Mouse (Mus musculus) bone marrow, adult 2 months (tissue): ENCODE results near the gene Me1. TPM values are rescaled to one million over a fixed set of nuclear protein-coding genes. Genes with fewer than 3 reads are reported as not detected.

ENCODE experiments used
- H3K27ac ChIP-seq: fragments of 200-500 bp; 2 replicates; pipeline ENCODE4 v1.5.1; 2012; ENCODE audit warnings: low read depth, mild to moderate bottlenecking, control low read depth, inconsistent platforms, low read length; ENCODE audit not compliant: control insufficient read depth, poor library complexity, insufficient read depth
- H3K4me1 ChIP-seq: fragments of 200-500 bp; 2 replicates; pipeline ENCODE4 v1.6.1; 2011; ENCODE audit warnings: low read length; ENCODE audit not compliant: control insufficient read depth, insufficient read depth
- H3K4me3 ChIP-seq: fragments of 200-500 bp; replicated peaks from 2 replicates; pipeline ENCODE3; 2011; ENCODE audit warnings: mild to moderate bottlenecking, low read depth, low read length, control low read depth; ENCODE audit not compliant: control insufficient read depth
- CTCF ChIP-seq: fragments of 200-500 bp; IDR thresholded peaks from 2 replicates; pipeline ENCODE4 v1.5.1; 2011; ENCODE audit warnings: low read length, control low read depth; ENCODE audit not compliant: control insufficient read depth, insufficient read depth
- POLR2A ChIP-seq: fragments of 200-500 bp; IDR thresholded peaks from 2 replicates; pipeline ENCODE4 v1.6.1; 2011; ENCODE audit warnings: low read depth, mild to moderate bottlenecking, control low read depth, low read length, borderline replicate concordance; ENCODE audit not compliant: control insufficient read depth
- WGBS: fragments of 180-500 bp; shearing (Covaris S2); methylation state at CpG from one replicate; pipeline ENCODE4 v1.1.7; 2018; 5-methylcytosine and 5-hydroxymethylcytosine counted together
- polyA plus RNA-seq: library from polyadenylated mRNA; stranded (reverse); fragments of >200 nt; gene quantifications from 2 replicates; pipeline ENCODE4 v1.2.4, GENCODE M21; 2011; ENCODE audit warnings: low replicate concordance; ENCODE audit not compliant: missing spikeins, insufficient read depth, insufficient read length

Me1 gene
- polyA plus RNA-seq, 1 experiment = 3.0 TPM

DNA sequence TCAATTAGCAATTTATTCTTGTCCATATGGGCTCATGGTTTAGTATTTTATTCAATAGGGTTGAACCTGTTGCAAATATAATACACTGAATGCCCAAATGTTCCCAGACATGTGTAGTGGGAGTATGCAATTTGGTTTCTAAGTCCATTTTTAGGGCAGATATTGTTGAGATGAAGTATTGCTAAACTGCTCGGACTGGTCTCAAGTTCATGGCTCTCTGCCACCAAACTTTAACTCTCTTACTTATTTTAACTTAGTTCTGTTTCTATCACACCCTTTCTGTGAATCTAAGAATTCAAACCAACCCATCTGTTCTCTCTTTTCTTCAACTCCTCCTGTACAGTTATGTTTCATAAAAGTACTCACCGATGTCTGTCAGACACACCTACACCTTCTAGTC lies 35.4 kb downstream of the Me1 start:
- 84% methylated on average over 2 of the region's 2 CpGs for WGBS
- Histone ChIP-seq H3K27ac (no peak overlapping the region), H3K4me3 (no peak overlapping the region), H3K4me1 (no peaks in the 10 kb centered on the region)
- no peak for TF ChIP-seq POLR2A
- TF ChIP-seq CTCF = no peak

DNA sequence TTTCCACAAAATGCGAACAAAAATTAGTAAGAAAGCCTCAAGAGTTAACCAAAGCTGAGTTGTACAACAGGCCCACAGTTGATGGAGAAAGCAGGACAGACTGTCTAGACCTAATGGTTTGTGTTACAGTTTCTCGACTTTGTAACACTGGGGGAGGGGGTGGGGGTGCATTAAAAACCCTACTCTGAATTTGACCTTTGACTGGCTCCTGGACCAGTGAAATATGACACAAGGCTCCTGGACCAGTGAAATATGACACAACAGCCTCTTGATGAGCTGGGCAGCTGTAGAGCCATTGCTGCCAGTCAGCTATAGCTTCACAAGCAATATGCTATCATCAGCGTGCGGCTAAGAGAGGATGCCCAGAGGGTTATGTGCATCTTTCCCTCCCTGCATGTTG lies 37.4 kb downstream of the Me1 start:
- WGBS = 83% methylated on average over 4 of the region's 4 CpGs
- H3K4me3 ChIP-seq = no peak overlapping the region
- H3K27ac ChIP-seq = no peak overlapping the region
- H3K4me1 ChIP-seq = no peaks in the 10 kb centered on the region
- TF ChIP-seq CTCF (no peak), POLR2A (no peak)

DNA sequence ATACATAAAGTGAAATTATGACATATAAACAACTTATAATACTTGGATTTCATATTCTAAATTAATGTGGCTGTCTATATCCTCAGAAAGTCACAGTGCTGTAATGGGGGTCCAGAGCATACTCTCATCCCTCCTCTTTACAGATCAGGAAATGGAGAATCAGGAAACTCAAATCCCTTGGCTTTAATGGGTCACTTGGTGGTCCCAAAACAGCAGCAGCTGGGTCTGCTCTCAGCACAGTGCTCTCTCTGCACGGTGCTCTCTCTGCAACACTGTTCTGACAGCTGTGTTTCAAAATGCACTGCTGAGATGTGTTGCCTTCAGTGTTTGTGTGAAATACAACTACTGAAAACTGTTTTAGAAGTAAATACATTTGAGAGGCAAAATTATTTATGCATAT lies 43.6 kb downstream of the Me1 start:
- Histone ChIP-seq H3K27ac (no peak overlapping the region), H3K4me1 (no peaks in the 10 kb centered on the region), H3K4me3 (no peak overlapping the region)
- 76% methylated on average over 1 of the region's 1 CpGs for WGBS
- TF ChIP-seq POLR2A (no peak), CTCF (no peak)

DNA sequence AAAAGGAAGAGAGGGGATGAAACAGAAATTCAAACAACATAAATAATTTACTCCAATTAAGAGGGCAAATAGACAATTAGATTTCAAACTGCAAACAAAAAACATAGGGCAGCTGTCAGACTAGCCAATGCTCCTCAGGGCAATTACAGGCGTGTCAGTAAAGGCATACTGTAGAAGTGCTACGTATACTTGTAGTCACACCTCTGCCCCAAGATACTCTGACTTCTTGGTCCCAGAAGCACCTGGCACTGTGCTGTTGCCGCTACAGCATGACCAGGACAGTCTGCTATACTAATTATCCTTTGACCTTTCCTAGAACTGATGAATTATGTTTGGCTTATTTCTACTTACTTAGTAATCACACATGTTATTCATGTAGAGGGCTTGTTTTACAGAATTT lies 44.5 kb downstream of the Me1 start:
- Histone ChIP-seq H3K4me3 (no peak overlapping the region), H3K27ac (no peak overlapping the region), H3K4me1 (no peaks in the 10 kb centered on the region)
- WGBS = 78% methylated on average over 3 of the region's 3 CpGs
- TF ChIP-seq CTCF (no peak), POLR2A (no peak)

DNA sequence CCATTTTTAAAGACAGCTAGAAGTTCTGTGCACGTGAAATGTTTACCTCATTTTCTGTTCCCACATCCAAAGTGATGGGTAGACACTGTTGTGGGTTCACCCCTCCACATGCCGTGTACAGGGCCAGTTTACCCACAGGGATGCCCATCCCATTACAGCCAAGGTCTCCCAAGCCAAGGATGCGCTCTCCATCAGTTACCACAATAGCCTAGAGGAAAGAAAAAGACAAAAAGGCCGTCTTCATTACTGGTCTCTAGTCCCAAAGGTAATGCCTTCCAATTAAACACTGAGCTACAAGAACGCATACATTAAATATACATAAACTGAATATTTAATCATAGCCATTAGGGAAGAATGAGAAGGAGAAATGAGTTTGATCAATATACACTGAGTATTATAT lies 44.9 kb downstream of the Me1 start:
- Histone ChIP-seq H3K4me1 (no peaks in the 10 kb centered on the region), H3K27ac (no peak overlapping the region), H3K4me3 (no peak overlapping the region)
- 77% methylated on average over 5 of the region's 5 CpGs for WGBS
- TF ChIP-seq POLR2A (no peak), CTCF (no peak)

DNA sequence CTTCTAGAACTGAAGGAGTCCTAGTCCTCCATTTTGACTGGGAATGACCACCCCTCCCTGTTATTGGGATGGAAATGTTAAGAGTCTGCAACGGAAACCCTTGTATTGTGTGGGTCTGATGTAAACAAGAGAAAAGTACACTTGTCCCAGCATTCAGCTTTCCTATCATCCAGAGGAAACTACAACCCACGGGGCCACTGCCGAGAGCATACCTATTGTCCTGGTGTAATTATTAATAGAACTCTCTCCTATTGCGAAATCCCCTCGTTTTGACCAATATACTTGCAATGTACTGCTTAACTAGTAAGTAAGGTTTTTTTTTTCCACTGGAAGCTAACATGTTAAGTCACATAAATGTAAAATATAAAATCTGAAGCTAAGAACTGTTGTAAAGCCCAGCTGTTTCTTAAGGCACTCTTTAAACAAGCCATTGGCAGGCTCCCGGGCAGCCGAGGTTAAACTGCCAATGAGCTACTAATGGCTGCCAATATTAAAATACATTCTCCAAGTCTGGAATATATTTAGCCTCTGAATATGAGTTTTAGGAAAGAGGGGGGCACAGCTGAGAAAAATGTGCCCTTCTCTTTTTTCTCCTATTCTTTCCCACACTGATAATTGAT lies 47.7 kb downstream of the Me1 start:
- H3K27ac ChIP-seq = no peak overlapping the region
- H3K4me3 ChIP-seq = no peak overlapping the region
- TF ChIP-seq CTCF (no peak), POLR2A (no peak)
- no peaks in the 10 kb centered on the region for H3K4me1 ChIP-seq
- WGBS = 56% methylated on average over 7 of the region's 7 CpGs

DNA sequence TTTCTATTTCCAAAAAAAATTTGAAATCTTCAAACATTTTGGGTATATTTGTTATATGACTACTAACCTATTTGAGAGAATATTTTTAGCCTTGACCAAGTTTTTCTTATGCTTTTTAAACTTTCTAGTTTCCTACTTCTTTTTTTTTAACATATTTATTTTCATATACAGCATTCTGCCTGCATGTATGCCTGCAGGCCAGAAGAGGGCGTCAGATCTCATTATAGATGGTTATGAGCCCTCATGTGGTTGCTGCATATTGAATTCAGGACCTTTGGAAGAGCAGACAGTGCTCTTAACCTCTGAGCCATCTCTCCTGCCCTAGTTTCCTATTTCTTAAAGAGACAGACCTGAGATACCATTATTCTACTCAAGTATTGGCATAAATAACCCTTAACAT lies 48.9 kb downstream of the Me1 start:
- no peak overlapping the region for H3K4me3 ChIP-seq
- no peaks in the 10 kb centered on the region for H3K4me1 ChIP-seq
- 3% methylated on average over 1 of the region's 1 CpGs for WGBS
- TF ChIP-seq CTCF (no peak), POLR2A (no peak)
- H3K27ac ChIP-seq = no peak overlapping the region

DNA sequence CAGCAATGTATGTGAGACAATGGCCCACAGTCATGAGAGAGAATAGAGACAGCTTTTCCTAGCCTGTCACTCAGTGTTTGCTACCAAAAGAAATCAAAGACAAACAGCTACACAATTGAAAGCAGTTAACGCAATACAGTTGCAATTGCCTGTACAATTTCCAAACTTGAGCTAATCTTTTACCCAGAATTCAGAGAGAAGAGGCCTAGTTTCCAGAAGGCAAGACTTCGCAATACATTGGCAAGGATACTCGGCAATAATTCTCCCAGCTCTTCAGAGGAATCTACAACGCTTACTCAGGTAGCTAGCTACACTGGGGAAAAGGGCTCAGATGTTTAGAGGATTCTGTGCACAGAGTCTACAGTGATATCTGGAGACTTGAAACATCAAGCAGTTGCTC lies 52.3 kb downstream of the Me1 start:
- no peak overlapping the region for H3K27ac ChIP-seq
- no peak for TF ChIP-seq POLR2A
- no peak for TF ChIP-seq CTCF
- H3K4me3 ChIP-seq = no peak overlapping the region
- 86% methylated on average over 4 of the region's 4 CpGs for WGBS
- no peaks in the 10 kb centered on the region for H3K4me1 ChIP-seq

DNA sequence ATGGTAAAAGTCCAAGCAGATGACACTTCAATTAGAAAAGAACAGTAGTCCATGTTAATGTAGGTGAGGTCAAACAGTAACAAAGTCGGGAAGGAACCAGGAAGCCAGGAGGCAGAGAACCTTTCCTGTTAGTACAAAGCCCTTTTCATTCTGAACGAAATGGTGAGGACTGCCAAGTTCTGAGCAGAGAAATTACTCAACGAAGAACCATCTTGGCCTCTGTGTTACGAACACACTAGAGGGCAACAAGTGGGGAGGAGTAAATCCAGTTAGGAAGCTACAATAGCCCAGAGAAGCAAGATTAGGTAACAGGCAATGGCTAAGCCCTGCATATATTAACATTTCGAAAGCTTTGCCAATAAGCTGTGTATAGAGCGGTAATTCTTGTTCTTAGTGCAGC lies 57.0 kb downstream of the Me1 start:
- H3K4me1 ChIP-seq = no peaks in the 10 kb centered on the region
- 44% methylated on average over 6 of the region's 6 CpGs for WGBS
- TF ChIP-seq POLR2A (no peak), CTCF (no peak)
- no peak overlapping the region for H3K4me3 ChIP-seq
- no peak overlapping the region for H3K27ac ChIP-seq

DNA sequence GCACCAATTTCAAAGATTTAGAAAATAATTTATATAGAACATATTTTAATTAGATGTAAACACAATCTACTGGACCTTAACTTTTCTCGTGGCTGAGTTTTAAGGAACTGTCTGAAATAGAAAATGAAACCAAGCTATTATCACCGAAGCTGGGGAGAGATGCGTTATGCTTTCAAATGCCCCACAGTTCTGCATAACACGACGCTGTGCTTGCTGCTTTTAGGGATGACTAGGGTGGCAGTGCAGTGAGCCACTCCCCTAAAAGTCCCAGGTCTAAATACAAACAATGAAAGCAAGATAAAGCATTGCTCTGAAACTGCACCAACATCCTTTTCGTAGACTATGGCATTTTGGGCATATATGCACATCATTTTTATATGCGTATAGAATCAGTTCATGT lies 64.6 kb downstream of the Me1 start:
- Histone ChIP-seq H3K27ac (no peak overlapping the region), H3K4me3 (peak overlapping the region; percentile 59), H3K4me1 (no peaks in the 10 kb centered on the region)
- TF ChIP-seq POLR2A = no peak
- WGBS = 19% methylated on average over 7 of the region's 7 CpGs
